Mouse (Mus musculus) lung, postnatal 10 days (tissue): Measurements from ENCODE around the gene Setd4.
"Not testable (repeated sequence)": the region's sequence is repeated elsewhere in the genome, so short reads cannot be mapped to it uniquely, and the experiment has no call there.

Experiments
- DNase-seq: peaks from one replicate; pipeline ENCODE4 v3.0.0; 2021

The Setd4 gene

GRCm38 (mm10) chr16:93603439-93604212 lies at the start of gene Setd4:
Gene Setd4, minus strand, starts transcription at chr16:93604063.
- peak; percentile 96 for DNase-seq

- DNase-seq, result no peak
Observed at GRCm38 (mm10) chr16:93648441-93649183, 44.7 kb upstream of the Setd4 start.

- DNase-seq, result no peak
Observed at GRCm38 (mm10) chr16:93644006-93644405, 40.1 kb upstream of the Setd4 start.

- no peak for DNase-seq
Observed at GRCm38 (mm10) chr16:93627761-93628400, 24.0 kb upstream of the Setd4 start, which contains the start of gene Gm5678. Gene Gm5678, plus strand, starts transcription at chr16:93628097.

- DNase-seq, result peak; percentile 59
Observed at GRCm38 (mm10) chr16:93626745-93627144, 22.9 kb upstream of the Setd4 start.

- no peak for DNase-seq
Observed at GRCm38 (mm10) chr16:93624671-93625070, 20.8 kb upstream of the Setd4 start.

- DNase-seq, result not testable (repeated sequence)
Observed at GRCm38 (mm10) chr16:93623759-93624158, 19.9 kb upstream of the Setd4 start.

- peak; percentile 76 for DNase-seq
Observed at GRCm38 (mm10) chr16:93615118-93615870, 11.4 kb upstream of the Setd4 start.

- DNase-seq, result no peak
Observed at GRCm38 (mm10) chr16:93610961-93611360, 7.1 kb upstream of the Setd4 start.

GRCm38 (mm10) chr16:93609796-93610195 lies 5.9 kb upstream of the Setd4 start:
- no peak for DNase-seq

GRCm38 (mm10) chr16:93608731-93609130 lies 4.9 kb upstream of the Setd4 start:
- no peak for DNase-seq

- DNase-seq, result peak; percentile 92
Observed at GRCm38 (mm10) chr16:93607669-93608101, 3.8 kb upstream of the Setd4 start.

- DNase-seq, result peak; percentile 0
Observed at GRCm38 (mm10) chr16:93606146-93606545, 2.3 kb upstream of the Setd4 start.

- no peak for DNase-seq
Observed at GRCm38 (mm10) chr16:93605553-93605952, 1.7 kb upstream of the Setd4 start, which contains the start of gene Cbr1. Gene Cbr1, plus strand, starts transcription at chr16:93605853.

GRCm38 (mm10) chr16:93604481-93604969 lies 662 bp upstream of the Setd4 start:
- peak; percentile 11 for DNase-seq

- no peak for DNase-seq
Observed at GRCm38 (mm10) chr16:93599461-93599860, 4.4 kb downstream of the Setd4 start.

- peak; percentile 1 for DNase-seq
Observed at GRCm38 (mm10) chr16:93597551-93597950, 6.3 kb downstream of the Setd4 start.

GRCm38 (mm10) chr16:93596807-93597206 lies 7.1 kb downstream of the Setd4 start:
- no peak for DNase-seq

- DNase-seq, result no peak
Observed at GRCm38 (mm10) chr16:93595766-93596165, 8.1 kb downstream of the Setd4 start.

- no peak for DNase-seq
Observed at GRCm38 (mm10) chr16:93594448-93594847, 9.4 kb downstream of the Setd4 start.

GRCm38 (mm10) chr16:93593406-93593805 lies 10.5 kb downstream of the Setd4 start:
- no peak for DNase-seq

GRCm38 (mm10) chr16:93592711-93593110 lies 11.2 kb downstream of the Setd4 start:
- no peak for DNase-seq
